Mouse (Mus musculus): ENCODE results near the gene Phc2. TPM values are rescaled to one million over a fixed set of nuclear protein-coding genes. Genes with fewer than 3 reads are reported as not detected.

The Phc2 gene
- total RNA-seq, 1 experiment, result 29.8 TPM

- no peak for DNase-seq (ENCODE audit: low read depth, low spot score)
- H3K36me3 ChIP-seq (ENCODE audit: control insufficient read depth, insufficient read depth, low read length, poor library complexity, severe bottlenecking), result peaks cover 36% of the 10 kb centered on the region
- H3K4me1 ChIP-seq (ENCODE audit: control insufficient read depth in 2 of 2, insufficient read depth in 2 of 2, low read length in 2 of 2, poor library complexity in 1 of 2), result peaks cover 2% of the 10 kb centered on the region in 2 experiments; a peak in 1 of 4 replicates
- in situ Hi-C loops (cut with MboI; ENCODE audit: low sequenced_read_pairs in 2 of 2, unreplicated experiment in 2 of 2), result no loop called here
- H3K27ac ChIP-seq (ENCODE audit: insufficient read depth, low read depth, low read length, poor library complexity, severe bottlenecking), result no peak overlapping the region
- H3K4me3 ChIP-seq (ENCODE audit: insufficient read depth in 1 of 2, low read depth in 1 of 2, low read length in 2 of 2, poor library complexity in 1 of 2, severe bottlenecking in 1 of 2), result no peak overlapping the region
- H3K9ac ChIP-seq (ENCODE audit: insufficient read depth, low read depth, low read length, poor library complexity, severe bottlenecking), result no peak overlapping the region
- TF ChIP-seq MAFK (IDR thresholded peaks at IDR 0.05; ENCODE audit: insufficient read depth, low read depth, low read length) (no peak), CHD2 (IDR thresholded peaks at IDR 0.05; ENCODE audit: low read depth, low read length) (no peak), ZC3H11A (IDR thresholded peaks at IDR 0.05; ENCODE audit: borderline replicate concordance, low read depth, low read length) (no peak), HCFC1 (IDR thresholded peaks at IDR 0.05; ENCODE audit: borderline replicate concordance, insufficient read depth, low read length) (no peak)
- H3K9me3 ChIP-seq (ENCODE audit: control insufficient read depth, insufficient read depth, low read depth, low read length), result no peaks in the 10 kb centered on the region
These were observed 96.5 kb downstream of the Phc2 start for GRCm38 (mm10) chr4:128751006-128751405.

GRCm38 (mm10) chr4:128752031-128752757 is 97.7 kb downstream of the Phc2 start:
- in situ Hi-C loops (cut with MboI; ENCODE audit: low sequenced_read_pairs in 2 of 2, unreplicated experiment in 2 of 2), result no loop called here
- H3K36me3 ChIP-seq (ENCODE audit: control insufficient read depth, insufficient read depth, low read length, poor library complexity, severe bottlenecking), result peaks cover 30% of the 10 kb centered on the region
- TF ChIP-seq CHD2 (IDR thresholded peaks at IDR 0.05; ENCODE audit: low read depth, low read length), result no peak
- no peak for TF ChIP-seq ZC3H11A (IDR thresholded peaks at IDR 0.05; ENCODE audit: borderline replicate concordance, low read depth, low read length)
- TF ChIP-seq ZNF384 (IDR thresholded peaks at IDR 0.05; ENCODE audit: low read depth, low read length), result no peak
- TF ChIP-seq MAFK (IDR thresholded peaks at IDR 0.05; ENCODE audit: insufficient read depth, low read depth, low read length), result no peak
- TF ChIP-seq HCFC1 (IDR thresholded peaks at IDR 0.05; ENCODE audit: borderline replicate concordance, insufficient read depth, low read length), result no peak
- H3K4me1 ChIP-seq (ENCODE audit: control insufficient read depth in 2 of 2, insufficient read depth in 2 of 2, low read length in 2 of 2, poor library complexity in 1 of 2), result peaks cover 2% of the 10 kb centered on the region in 2 experiments; a peak in 1 of 4 replicates
- no peak overlapping the region for H3K9ac ChIP-seq (ENCODE audit: insufficient read depth, low read depth, low read length, poor library complexity, severe bottlenecking)
- no peak overlapping the region; the same call in 1 of the 2 replicates for H3K27ac ChIP-seq (ENCODE audit: insufficient read depth, low read depth, low read length, poor library complexity, severe bottlenecking)
- H3K4me3 ChIP-seq (ENCODE audit: insufficient read depth in 1 of 2, low read depth in 1 of 2, low read length in 2 of 2, poor library complexity in 1 of 2, severe bottlenecking in 1 of 2), result no peak overlapping the region
- no peaks in the 10 kb centered on the region for H3K9me3 ChIP-seq (ENCODE audit: control insufficient read depth, insufficient read depth, low read depth, low read length)
- no peak for DNase-seq (ENCODE audit: low read depth, low spot score)

- TF ChIP-seq MAFK (IDR thresholded peaks at IDR 0.05; ENCODE audit: insufficient read depth, low read depth, low read length), result no peak
- TF ChIP-seq ZC3H11A (IDR thresholded peaks at IDR 0.05; ENCODE audit: borderline replicate concordance, low read depth, low read length), result no peak
- TF ChIP-seq CHD2 (IDR thresholded peaks at IDR 0.05; ENCODE audit: low read depth, low read length), result no peak
- no peak for TF ChIP-seq HCFC1 (IDR thresholded peaks at IDR 0.05; ENCODE audit: borderline replicate concordance, insufficient read depth, low read length)
- no peak for TF ChIP-seq ZNF384 (IDR thresholded peaks at IDR 0.05; ENCODE audit: low read depth, low read length)
- Histone ChIP-seq H3K9me3 (ENCODE audit: control insufficient read depth, insufficient read depth, low read depth, low read length) (no peaks in the 10 kb centered on the region), H3K36me3 (ENCODE audit: control insufficient read depth, insufficient read depth, low read length, poor library complexity, severe bottlenecking) (peaks cover 20% of the 10 kb centered on the region), H3K27ac (ENCODE audit: insufficient read depth, low read depth, low read length, poor library complexity, severe bottlenecking) (no peak overlapping the region), H3K4me1 (ENCODE audit: control insufficient read depth in 2 of 2, insufficient read depth in 2 of 2, low read length in 2 of 2, poor library complexity in 1 of 2) (peaks cover 2% of the 10 kb centered on the region in 2 experiments; a peak in 1 of 4 replicates), H3K9ac (ENCODE audit: insufficient read depth, low read depth, low read length, poor library complexity, severe bottlenecking) (no peak overlapping the region), H3K4me3 (ENCODE audit: insufficient read depth in 1 of 2, low read depth in 1 of 2, low read length in 2 of 2, poor library complexity in 1 of 2, severe bottlenecking in 1 of 2) (no peak overlapping the region)
- DNase-seq (ENCODE audit: low read depth, low spot score), result no peak
- in situ Hi-C loops (cut with MboI; ENCODE audit: low sequenced_read_pairs in 2 of 2, unreplicated experiment in 2 of 2), result no loop called here
These were observed 99.1 kb downstream of the Phc2 start for GRCm38 (mm10) chr4:128753571-128753970.

- H3K36me3 ChIP-seq (ENCODE audit: control insufficient read depth, insufficient read depth, low read length, poor library complexity, severe bottlenecking), result peaks cover 14% of the 10 kb centered on the region
- in situ Hi-C loops (cut with MboI; ENCODE audit: low sequenced_read_pairs in 2 of 2, unreplicated experiment in 2 of 2), result no loop called here
- no peak for DNase-seq (ENCODE audit: low read depth, low spot score)
- peaks cover 2% of the 10 kb centered on the region in 2 experiments; a peak in 1 of 4 replicates for H3K4me1 ChIP-seq (ENCODE audit: control insufficient read depth in 2 of 2, insufficient read depth in 2 of 2, low read length in 2 of 2, poor library complexity in 1 of 2)
- no peak within 1 kb of the TSS for H3K4me3 ChIP-seq (ENCODE audit: insufficient read depth in 1 of 2, low read depth in 1 of 2, low read length in 2 of 2, poor library complexity in 1 of 2, severe bottlenecking in 1 of 2)
- H3K9ac ChIP-seq (ENCODE audit: insufficient read depth, low read depth, low read length, poor library complexity, severe bottlenecking), result no peak within 1 kb of the TSS
- TF ChIP-seq ZC3H11A (IDR thresholded peaks at IDR 0.05; ENCODE audit: borderline replicate concordance, low read depth, low read length) (no peak), MAFK (IDR thresholded peaks at IDR 0.05; ENCODE audit: insufficient read depth, low read depth, low read length) (no peak), HCFC1 (IDR thresholded peaks at IDR 0.05; ENCODE audit: borderline replicate concordance, insufficient read depth, low read length) (no peak), CHD2 (IDR thresholded peaks at IDR 0.05; ENCODE audit: low read depth, low read length) (no peak), ZNF384 (IDR thresholded peaks at IDR 0.05; ENCODE audit: low read depth, low read length) (no peak)
- no peaks in the 10 kb centered on the region for H3K9me3 ChIP-seq (ENCODE audit: control insufficient read depth, insufficient read depth, low read depth, low read length)
- H3K27ac ChIP-seq (ENCODE audit: insufficient read depth, low read depth, low read length, poor library complexity, severe bottlenecking), result no peak within 1 kb of the TSS
These were observed 100.6 kb downstream of the Phc2 start, which contains the start of gene A3galt2 for GRCm38 (mm10) chr4:128755064-128755463. A3galt2 (plus strand) TSS chr4:128755364.

Data from ES-E14 (cell line).